Mouse (Mus musculus) liver, adult 2 months (tissue): ENCODE measurements around the gene Dglucy. TPM values are rescaled to one million over a fixed set of nuclear protein-coding genes. Genes with fewer than 3 reads are reported as not detected.

Experiments used
- DNase-seq: peaks from one replicate; pipeline ENCODE4 v3.0.0-alpha.2; 2011; ENCODE audit warnings: low read depth, low spot score; ENCODE audit errors: extremely low read depth
- H3K27ac ChIP-seq: fragments of 200-500 bp; replicated peaks from 2 replicates; pipeline ENCODE4 v1.5.1; 2012; ENCODE audit warnings: low read depth, mild to moderate bottlenecking, control low read depth, inconsistent platforms, low read length; ENCODE audit not compliant: insufficient read depth
- H3K27me3 ChIP-seq: fragments of 200-500 bp; 2 replicates; pipeline ENCODE4 v1.6.1; 2012; ENCODE audit warnings: mild to moderate bottlenecking, moderate library complexity, low read length, inconsistent platforms; ENCODE audit not compliant: control insufficient read depth, insufficient read depth
- H3K36me3 ChIP-seq: fragments of 200-500 bp; 2 replicates; pipeline ENCODE4 v1.6.1; 2012; ENCODE audit warnings: low read length, inconsistent platforms; ENCODE audit not compliant: control insufficient read depth, insufficient read depth
- H3K4me1 ChIP-seq: fragments of 200-500 bp; 2 replicates; pipeline ENCODE4 v1.6.1; 2011; ENCODE audit warnings: low read length; ENCODE audit not compliant: control insufficient read depth, insufficient read depth
- H3K4me3 ChIP-seq: fragments of 200-500 bp; 2 replicates; pipeline ENCODE4 v1.5.1; 2011; ENCODE audit warnings: low read depth, mild to moderate bottlenecking, control low read depth, low read length, moderate library complexity; ENCODE audit not compliant: insufficient read depth
- H3K79me2 ChIP-seq: fragments of 200-500 bp; 2 replicates; pipeline ENCODE4 v1.6.1; 2012; ENCODE audit warnings: inconsistent platforms, mild to moderate bottlenecking, low read length, moderate library complexity; ENCODE audit not compliant: control insufficient read depth, insufficient read depth
- H3K9ac ChIP-seq: fragments of 200-500 bp; 2 replicates; pipeline ENCODE4 v1.6.1; 2012; ENCODE audit warnings: low read depth, mild to moderate bottlenecking, control low read depth, inconsistent platforms, low read length
- CTCF ChIP-seq: fragments of 200-500 bp; IDR thresholded peaks from 2 replicates; pipeline ENCODE4 v1.5.1; 2011; ENCODE audit warnings: low read depth, low read length, control low read depth
- POLR2A ChIP-seq: fragments of 200-500 bp; IDR thresholded peaks from 2 replicates; pipeline ENCODE4 v1.6.1; 2011; ENCODE audit warnings: low read length, control low read depth; ENCODE audit not compliant: insufficient read depth; ENCODE audit errors: extremely low read depth
- WGBS: fragments of 180-500 bp; shearing (Covaris S2); methylation state at CpG from one replicate; pipeline ENCODE4 v1.1.7; 2018; 5-methylcytosine and 5-hydroxymethylcytosine counted together
- polyA plus RNA-seq: library from polyadenylated mRNA; depleted of rRNA; stranded (reverse); fragments of >200 nt; gene quantifications from 2 replicates; pipeline ENCODE4 v1.2.3, GENCODE M21; 2012
- total RNA-seq: library from RNA; depleted of rRNA; stranded (reverse); fragments of >200 nt; gene quantifications from 2 replicates; pipeline ENCODE4 v1.2.3, GENCODE M21; 2014

The Dglucy gene
- total and polyA plus RNA-seq, 2 experiments, result 35.2 to 36.8 TPM

GRCm38 (mm10) chr12:100901386-100901785, 122.5 kb downstream of the Dglucy start:
- Histone ChIP-seq H3K27ac (no peak overlapping the region), H3K79me2 (no peaks in the 10 kb centered on the region), H3K36me3 (no peaks in the 10 kb centered on the region), H3K4me3 (no peak overlapping the region), H3K4me1 (no peaks in the 10 kb centered on the region), H3K27me3 (peaks cover 11% of the 10 kb centered on the region), H3K9ac (no peak overlapping the region)
- TF ChIP-seq CTCF (no peak), POLR2A (no peak)
- no peak for DNase-seq
- WGBS, result 60% methylated on average over 6 of the region's 6 CpGs

GRCm38 (mm10) chr12:100903761-100904160, 124.9 kb downstream of the Dglucy start:
- DNase-seq, result no peak
- H3K27me3 ChIP-seq, result peaks cover 10% of the 10 kb centered on the region
- H3K27ac ChIP-seq, result no peak overlapping the region
- H3K36me3 ChIP-seq, result no peaks in the 10 kb centered on the region
- H3K4me3 ChIP-seq, result no peak overlapping the region
- TF ChIP-seq CTCF (no peak), POLR2A (no peak)
- no peaks in the 10 kb centered on the region for H3K79me2 ChIP-seq
- 85% methylated on average over 9 of the region's 9 CpGs for WGBS
- no peak overlapping the region for H3K9ac ChIP-seq
- H3K4me1 ChIP-seq, result no peaks in the 10 kb centered on the region

- Histone ChIP-seq H3K27ac (no peak overlapping the region), H3K36me3 (no peaks in the 10 kb centered on the region), H3K9ac (no peak overlapping the region), H3K27me3 (peaks cover 2% of the 10 kb centered on the region; the same call in 1 of the 2 replicates), H3K4me1 (no peaks in the 10 kb centered on the region), H3K4me3 (no peak overlapping the region), H3K79me2 (no peaks in the 10 kb centered on the region)
- 87% methylated on average over 5 of the region's 5 CpGs for WGBS
- no peak for DNase-seq
- TF ChIP-seq CTCF (no peak), POLR2A (no peak)
These were observed 128.0 kb downstream of the Dglucy start for GRCm38 (mm10) chr12:100906861-100907260.

GRCm38 (mm10) chr12:100907598-100908297, 128.9 kb downstream of the Dglucy start, which contains the start of gene Gpr68:
Gpr68 (minus strand) TSS chr12:100908198.
- H3K4me3 ChIP-seq, result no peak within 1 kb of the TSS; the same call in 1 of the 2 replicates
- no peak within 1 kb of the TSS for H3K27ac ChIP-seq
- 9% methylated on average over 39 of the region's 39 CpGs for WGBS
- H3K9ac ChIP-seq, result no peak within 1 kb of the TSS
- TF ChIP-seq CTCF (no peak), POLR2A (no peak)
- H3K79me2 ChIP-seq, result no peaks in the 10 kb centered on the region
- peaks cover 2% of the 10 kb centered on the region; the same call in 1 of the 2 replicates for H3K27me3 ChIP-seq
- no peaks in the 10 kb centered on the region for H3K36me3 ChIP-seq
- no peak for DNase-seq
- H3K4me1 ChIP-seq, result no peaks in the 10 kb centered on the region

- no peaks in the 10 kb centered on the region for H3K4me1 ChIP-seq
- no peaks in the 10 kb centered on the region for H3K36me3 ChIP-seq
- no peak overlapping the region for H3K27ac ChIP-seq
- 24% methylated on average over 10 of the region's 10 CpGs for WGBS
- H3K79me2 ChIP-seq, result no peaks in the 10 kb centered on the region
- H3K9ac ChIP-seq, result no peak overlapping the region
- peaks cover 2% of the 10 kb centered on the region; the same call in 1 of the 2 replicates for H3K27me3 ChIP-seq
- TF ChIP-seq POLR2A (no peak), CTCF (no peak)
- DNase-seq, result no peak
- H3K4me3 ChIP-seq, result no peak overlapping the region
These were observed 129.6 kb downstream of the Dglucy start for GRCm38 (mm10) chr12:100908298-100909034.
